Comparison of ENCODE assay signal across 8 mouse cellular contexts in the genomic region with DNA sequence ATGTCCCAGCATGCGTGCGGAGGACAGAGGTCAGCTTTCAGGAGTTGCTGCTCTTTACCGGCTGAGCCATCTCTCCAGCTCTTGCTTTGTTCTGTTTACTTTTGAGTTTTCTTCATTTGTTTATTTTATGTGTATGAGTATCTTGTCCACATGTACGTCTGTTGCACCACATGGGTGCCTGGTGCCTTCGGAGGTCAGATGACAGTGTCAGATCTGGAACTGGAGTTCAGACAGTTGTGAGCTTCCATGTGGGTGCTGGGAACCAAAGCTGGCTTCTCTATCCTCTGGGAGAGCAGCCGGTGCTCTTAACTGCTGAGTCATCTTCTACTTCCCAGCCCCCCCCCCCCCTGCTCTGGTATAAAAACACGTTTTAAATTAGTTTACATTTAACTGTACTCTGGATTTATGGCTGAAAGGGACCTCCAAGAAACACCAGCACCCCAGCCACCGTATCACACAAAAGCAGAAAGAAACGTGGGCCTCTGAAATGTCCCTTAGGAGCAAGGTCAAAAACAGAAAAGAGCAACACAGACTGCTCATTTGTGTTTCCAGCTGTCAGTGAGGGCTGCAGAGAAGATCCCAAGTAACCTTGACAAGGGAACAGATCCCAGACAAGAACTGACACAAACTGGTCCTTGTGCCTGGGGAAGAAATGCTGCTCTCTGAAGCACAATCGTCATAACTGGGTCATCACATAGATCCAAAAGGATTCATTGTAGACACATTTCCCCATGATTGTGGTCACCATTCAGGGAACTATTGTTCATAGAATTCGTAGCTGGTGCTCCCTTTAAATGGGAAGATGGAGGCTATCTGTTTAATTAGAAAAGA. TPM values are rescaled to one million over a fixed set of nuclear protein-coding genes. Genes with fewer than 3 reads are reported as not detected.
A peak's percentile ranks its signal among the peaks of the same experiment; 100 is the strongest.
DNase-seq lines count a peak whose midpoint lies in the region; ATAC-seq and TF ChIP-seq lines count a peak whose summit lies in the region.

No protein-coding gene starts in this region.

- 0 out of 2 replicates have a peak, but pooled peaks cover 4% of the 10 kb centered on the region for H3K4me1 ChIP-seq in hindbrain, embryonic 12.5 days
- no peaks in the 10 kb centered on the region for H3K4me1 ChIP-seq in hindbrain, embryonic 16.5 days (ENCODE audit: control insufficient read depth, insufficient read depth, low read depth, low read length)
- peaks cover 1% of the 10 kb centered on the region for H3K4me1 ChIP-seq in ES-Bruce4 (ENCODE audit: control insufficient read depth, insufficient read depth, low read length)
- no peaks in the 10 kb centered on the region for H3K4me1 ChIP-seq in embryonic facial prominence, embryonic 14.5 days (ENCODE audit: control insufficient read depth, insufficient read depth, low read length)
- peaks cover 74% of the 10 kb centered on the region for H3K4me1 ChIP-seq in liver, embryonic 13.5 days (replicated peaks)

- TF ChIP-seq CTCF in ES-Bruce4 (IDR thresholded peaks at IDR 0.05; ENCODE audit: low read depth, low read length) = no peak

- no peaks in the 10 kb centered on the region for H3K27me3 ChIP-seq in hindbrain, embryonic 12.5 days
- H3K27me3 ChIP-seq in hindbrain, embryonic 16.5 days (replicated peaks; ENCODE audit: control insufficient read depth, insufficient read depth, low read length) = no peaks in the 10 kb centered on the region
- no peaks in the 10 kb centered on the region for H3K27me3 ChIP-seq in ES-Bruce4 (ENCODE audit: control insufficient read depth, insufficient read depth, low read length, poor library complexity, severe bottlenecking)
- no peaks in the 10 kb centered on the region for H3K27me3 ChIP-seq in embryonic facial prominence, embryonic 14.5 days (replicated peaks; ENCODE audit: control insufficient read depth, insufficient read depth, low read length)
- H3K27me3 ChIP-seq in liver, embryonic 13.5 days = no peaks in the 10 kb centered on the region

- H3K4me2 ChIP-seq in hindbrain, embryonic 12.5 days (replicated peaks) = no peak overlapping the region
- H3K4me2 ChIP-seq in hindbrain, embryonic 16.5 days (ENCODE audit: low read length) = no peak overlapping the region
- H3K4me2 ChIP-seq in embryonic facial prominence, embryonic 14.5 days (ENCODE audit: low read depth, low read length) = no peak overlapping the region
- peak overlapping the region; percentile 68 for H3K4me2 ChIP-seq in liver, embryonic 13.5 days

- no peak overlapping the region for H3K4me3 ChIP-seq in hindbrain, embryonic 12.5 days
- no peak overlapping the region for H3K4me3 ChIP-seq in hindbrain, embryonic 16.5 days (ENCODE audit: low read length)
- peak overlapping the region; percentile 29 for H3K4me3 ChIP-seq in ES-Bruce4 (ENCODE audit: low read depth, low read length)
- no peak overlapping the region for H3K4me3 ChIP-seq in embryonic facial prominence, embryonic 14.5 days (ENCODE audit: low read depth, low read length)
- peak overlapping the region; percentile 46 for H3K4me3 ChIP-seq in liver, embryonic 13.5 days (replicated peaks)

- no peak for ATAC-seq in hindbrain, embryonic 12.5 days (ENCODE audit: low FRiP score)
- ATAC-seq in hindbrain, embryonic 16.5 days = no peak
- ATAC-seq in embryonic facial prominence, embryonic 14.5 days (ENCODE audit: low read depth) = no peak; the same call in 1 of the 2 replicates
- peak; percentile 22; the same call in 1 of the 2 replicates for ATAC-seq in liver, embryonic 13.5 days (ENCODE audit: low read depth)
- ATAC-seq in activated CD4-positive, CD25-positive, alpha-beta regulatory T cell, adult 4 months = no peak

- H3K9ac ChIP-seq in hindbrain, embryonic 12.5 days = no peak overlapping the region
- H3K9ac ChIP-seq in hindbrain, embryonic 16.5 days (ENCODE audit: low read depth, low read length) = no peak overlapping the region
- peak overlapping the region; percentile 15 for H3K9ac ChIP-seq in ES-Bruce4 (ENCODE audit: low read depth, poor library complexity, severe bottlenecking)
- no peak overlapping the region for H3K9ac ChIP-seq in embryonic facial prominence, embryonic 14.5 days (ENCODE audit: low read depth, low read length)
- peak overlapping the region; percentile 74 for H3K9ac ChIP-seq in liver, embryonic 13.5 days

- H3K36me3 ChIP-seq in hindbrain, embryonic 12.5 days = no peaks in the 10 kb centered on the region
- H3K36me3 ChIP-seq in hindbrain, embryonic 16.5 days (ENCODE audit: control insufficient read depth, insufficient read depth, low read length) = no peaks in the 10 kb centered on the region
- H3K36me3 ChIP-seq in ES-Bruce4 (ENCODE audit: control insufficient read depth, insufficient read depth, low read length, poor library complexity, severe bottlenecking) = no peaks in the 10 kb centered on the region
- H3K36me3 ChIP-seq in embryonic facial prominence, embryonic 14.5 days (ENCODE audit: control insufficient read depth, insufficient read depth, low read length) = no peaks in the 10 kb centered on the region
- no peaks in the 10 kb centered on the region for H3K36me3 ChIP-seq in liver, embryonic 13.5 days

- TF ChIP-seq EP300 in ES-Bruce4 (IDR thresholded peaks at IDR 0.05; ENCODE audit: insufficient read depth, low read depth, low read length) = no peak

- H3K9me3 ChIP-seq in hindbrain, embryonic 12.5 days (replicated peaks) = no peaks in the 10 kb centered on the region
- no peaks in the 10 kb centered on the region for H3K9me3 ChIP-seq in hindbrain, embryonic 16.5 days (ENCODE audit: control insufficient read depth, low read length)
- H3K9me3 ChIP-seq in ES-Bruce4 (replicated peaks; ENCODE audit: control insufficient read depth, insufficient read depth, low read length, poor library complexity, severe bottlenecking) = no peaks in the 10 kb centered on the region
- H3K9me3 ChIP-seq in embryonic facial prominence, embryonic 14.5 days (ENCODE audit: control insufficient read depth, low read length) = no peaks in the 10 kb centered on the region
- H3K9me3 ChIP-seq in liver, embryonic 13.5 days (replicated peaks) = no peaks in the 10 kb centered on the region

- no peak for DNase-seq in embryonic facial prominence, embryonic 14.5 days (ENCODE audit: low spot score)
- peak; percentile 49 for DNase-seq in liver, embryonic 13.5 days
- no peak for DNase-seq in frontal cortex, postnatal 36 days (ENCODE audit: low spot score in 2 of 2)
- DNase-seq in frontal cortex, adult 2 months (ENCODE audit: extremely low spot score in 1 of 2, low spot score in 1 of 2) = no peak

- H3K27ac ChIP-seq in hindbrain, embryonic 12.5 days = 0 out of 2 replicates have a peak overlapping the region, but pooled peaks have one; percentile 17
- no peak overlapping the region for H3K27ac ChIP-seq in hindbrain, embryonic 16.5 days (ENCODE audit: low read depth, low read length)
- H3K27ac ChIP-seq in ES-Bruce4 (ENCODE audit: insufficient read depth, low read length) = peak overlapping the region; percentile 99
- peak overlapping the region; percentile 22; the same call in 1 of the 2 replicates for H3K27ac ChIP-seq in embryonic facial prominence, embryonic 14.5 days (replicated peaks; ENCODE audit: low read depth, low read length)
- H3K27ac ChIP-seq in liver, embryonic 13.5 days = peak overlapping the region; percentile 92

- WGBS in hindbrain, embryonic 12.5 days = 68% methylated on average over 11 of the region's 11 CpGs
- 79% methylated on average over 11 of the region's 11 CpGs for WGBS in hindbrain, embryonic 16.5 days
- 63% methylated on average over 11 of the region's 11 CpGs for WGBS in embryonic facial prominence, embryonic 14.5 days
- 26% methylated on average over 11 of the region's 11 CpGs for WGBS in liver, embryonic 13.5 days (ENCODE audit: insufficient replicate concordance)

- TF ChIP-seq POLR2A in ES-Bruce4 (IDR thresholded peaks at IDR 0.05; ENCODE audit: insufficient read depth, low read length) = no peak

RNA-seq across cellular contexts. Expression of a gene that starts 26.3 kb away (rescaled TPM):
- 8.7 and 9.1 TPM in 2 replicates for polyA plus RNA-seq in hindbrain, embryonic 12.5 days (2016; fragmentation: Nextera tagmentation; extraction: Ambion mirVana)
- polyA plus RNA-seq in hindbrain, embryonic 16.5 days (2015; fragmentation: Nextera tagmentation; extraction: Ambion mirVana) = 7.0 and 8.2 TPM in 2 replicates
- polyA plus RNA-seq in ES-Bruce4 (2011; ENCODE audit: insufficient read depth, insufficient read length, low read depth, missing spikeins) = 18.0 and 20.7 TPM in 2 replicates
- polyA plus RNA-seq in embryonic facial prominence, embryonic 14.5 days (2014; fragmentation: Nextera tagmentation; extraction: Ambion mirVana) = 4.8 and 5.4 TPM in 2 replicates
- 2.4 and 3.0 TPM in 2 replicates for polyA plus RNA-seq in liver, embryonic 13.5 days (2015; fragmentation: Nextera tagmentation; extraction: Ambion mirVana)
- polyA plus RNA-seq in activated CD4-positive, CD25-positive, alpha-beta regulatory T cell, adult 4 months (2017; shearing (Covaris generic)) = 1 to 10 TPM; 7.3 to 7.8 TPM
- 20.5 and 21.2 TPM in 2 replicates for polyA plus RNA-seq in frontal cortex, adult 2 months (2012; rRNA removed)

RNA-seq across cellular contexts. Expression of a gene that starts 42.5 kb away (rescaled TPM):
- polyA plus RNA-seq in hindbrain, embryonic 12.5 days (2016; fragmentation: Nextera tagmentation; extraction: Ambion mirVana) = 289 and 297 TPM in 2 replicates
- 464 and 482 TPM in 2 replicates for polyA plus RNA-seq in hindbrain, embryonic 16.5 days (2015; fragmentation: Nextera tagmentation; extraction: Ambion mirVana)
- 307 and 317 TPM in 2 replicates for polyA plus RNA-seq in ES-Bruce4 (2011; ENCODE audit: insufficient read depth, insufficient read length, low read depth, missing spikeins)
- 277 and 281 TPM in 2 replicates for polyA plus RNA-seq in embryonic facial prominence, embryonic 14.5 days (2014; fragmentation: Nextera tagmentation; extraction: Ambion mirVana)
- 164 and 196 TPM in 2 replicates for polyA plus RNA-seq in liver, embryonic 13.5 days (2015; fragmentation: Nextera tagmentation; extraction: Ambion mirVana)
- polyA plus RNA-seq in activated CD4-positive, CD25-positive, alpha-beta regulatory T cell, adult 4 months (2017; shearing (Covaris generic)) = 10 to 100 TPM; 66.4 to 72.8 TPM
- 788 and 803 TPM in 2 replicates for polyA plus RNA-seq in frontal cortex, adult 2 months (2012; rRNA removed)

Comparison
In these comparisons a context has a peak if more than half of its experiments do, and no peak if none do; other contexts are left out.
1. H3K4me3 ChIP-seq: peak in ES-Bruce4 (single experiment) and liver, embryonic 13.5 days (single experiment); none in hindbrain, embryonic 12.5 days (single experiment), hindbrain, embryonic 16.5 days (single experiment) and embryonic facial prominence, embryonic 14.5 days (single experiment).
2. H3K9ac ChIP-seq: peak in ES-Bruce4 (single experiment) and liver, embryonic 13.5 days (single experiment); none in hindbrain, embryonic 12.5 days (single experiment), hindbrain, embryonic 16.5 days (single experiment) and embryonic facial prominence, embryonic 14.5 days (single experiment).